Mouse (Mus musculus) embryo, embryonic 10.5 days (tissue): ENCODE results near the gene P3h3.
"Not testable (repeated sequence)": the region's sequence is repeated elsewhere in the genome, so short reads cannot be mapped to it uniquely, and the experiment has no call there.

ENCODE experiments used
- DNase-seq: peaks from one replicate; pipeline ENCODE4 v3.0.0-alpha.2; 2015; ENCODE audit warnings: low spot score

Gene P3h3

GRCm38 (mm10) chr6:124856916-124857839 is at the start of gene P3h3:
Gene P3h3 (minus strand): TSS chr6:124857752.
- DNase-seq: peak; percentile 93

- DNase-seq: peak; percentile 32
Measured at GRCm38 (mm10) chr6:124904991-124905860, 47.7 kb upstream of the P3h3 start.

DNA sequence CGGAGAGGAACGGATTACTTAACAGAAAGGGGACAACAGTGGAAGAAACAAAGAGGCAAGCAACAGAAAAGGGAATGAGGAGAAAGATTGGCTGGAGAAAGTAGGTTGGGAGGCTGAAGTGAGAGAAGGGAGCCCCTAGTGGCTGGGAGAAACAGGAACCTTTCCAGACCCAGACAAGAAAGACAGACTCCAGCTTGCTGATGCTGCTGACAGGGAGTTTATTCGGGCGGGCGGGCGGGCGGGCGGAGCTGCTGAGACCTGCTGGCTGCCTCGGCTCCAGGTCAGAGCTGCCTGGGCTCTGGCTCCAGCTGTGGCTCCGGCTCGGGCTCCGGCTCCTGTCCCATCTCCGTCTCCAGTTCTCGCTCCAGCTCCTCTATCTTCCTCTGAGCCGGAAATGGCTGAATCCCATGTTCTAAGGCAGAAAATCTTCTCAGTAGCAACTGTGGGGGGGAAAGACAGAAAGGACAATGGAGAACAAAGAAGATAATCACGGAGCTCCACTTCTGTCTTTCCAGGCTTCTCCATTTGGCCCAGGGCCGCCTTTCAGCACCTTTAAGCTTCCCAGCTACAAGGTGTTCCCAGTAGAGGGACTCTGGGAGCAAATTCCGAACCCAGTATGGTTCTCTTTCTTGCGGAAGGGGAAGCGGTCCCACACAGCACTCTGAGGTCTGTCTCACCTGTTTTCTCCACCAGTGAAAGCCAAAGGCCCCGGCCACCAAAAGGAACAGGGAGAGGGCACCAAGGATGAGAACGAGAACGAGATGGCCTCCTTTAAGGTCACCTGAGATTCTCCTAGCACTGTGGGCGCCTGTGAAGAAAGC is 46.8 kb upstream of the P3h3 start:
- peak; percentile 90 for DNase-seq

DNA sequence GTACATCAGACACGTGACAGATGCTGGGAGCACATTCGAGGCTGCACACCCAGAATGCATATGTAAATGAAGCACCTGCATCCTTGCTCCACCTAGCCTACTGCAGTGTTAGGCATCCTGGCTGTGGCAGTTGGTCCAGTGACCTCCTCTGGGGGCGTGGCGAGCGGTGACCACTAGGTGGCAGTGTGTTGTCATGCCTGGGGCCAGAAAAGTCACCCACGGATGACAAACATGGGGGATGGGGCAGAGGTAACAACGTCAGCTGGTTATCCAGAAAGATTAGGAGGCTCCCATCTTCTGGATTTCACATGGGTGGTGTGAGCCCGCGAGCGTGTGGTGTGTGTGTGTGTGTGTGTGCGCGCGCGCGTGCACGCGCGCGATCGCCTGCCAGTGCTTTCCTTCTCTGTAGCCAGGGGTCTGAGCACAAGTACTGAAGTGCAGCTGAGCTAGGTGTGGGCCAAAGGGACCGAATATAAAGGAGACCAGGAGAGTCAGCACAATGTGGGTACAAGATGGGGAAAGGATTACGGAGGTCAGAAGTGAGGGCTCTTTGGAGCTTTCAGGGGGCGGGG is 46.1 kb upstream of the P3h3 start:
- peak; percentile 97 for DNase-seq

DNA sequence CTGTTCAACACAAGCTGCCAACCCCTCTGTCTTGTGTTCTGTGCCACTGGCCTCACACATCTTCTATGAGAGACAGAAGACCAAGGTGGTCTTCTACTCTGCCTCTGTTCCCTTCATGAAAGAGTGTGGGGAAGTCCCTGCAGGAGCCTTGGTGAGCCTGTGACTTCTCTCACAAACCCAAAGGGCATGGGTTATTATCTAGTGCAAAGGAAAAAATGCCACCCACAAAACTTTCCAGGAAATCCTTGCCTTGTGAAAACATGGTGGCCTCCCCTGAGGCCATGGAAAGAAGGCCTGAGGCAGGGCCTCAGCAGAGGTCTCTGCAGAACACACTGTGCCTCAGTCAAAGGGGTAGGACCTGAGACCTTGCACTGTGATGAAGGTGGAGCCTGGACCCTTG is 44.3 kb upstream of the P3h3 start:
- no peak for DNase-seq

GRCm38 (mm10) chr6:124900801-124901480 is 43.4 kb upstream of the P3h3 start:
- DNase-seq: no peak

DNA sequence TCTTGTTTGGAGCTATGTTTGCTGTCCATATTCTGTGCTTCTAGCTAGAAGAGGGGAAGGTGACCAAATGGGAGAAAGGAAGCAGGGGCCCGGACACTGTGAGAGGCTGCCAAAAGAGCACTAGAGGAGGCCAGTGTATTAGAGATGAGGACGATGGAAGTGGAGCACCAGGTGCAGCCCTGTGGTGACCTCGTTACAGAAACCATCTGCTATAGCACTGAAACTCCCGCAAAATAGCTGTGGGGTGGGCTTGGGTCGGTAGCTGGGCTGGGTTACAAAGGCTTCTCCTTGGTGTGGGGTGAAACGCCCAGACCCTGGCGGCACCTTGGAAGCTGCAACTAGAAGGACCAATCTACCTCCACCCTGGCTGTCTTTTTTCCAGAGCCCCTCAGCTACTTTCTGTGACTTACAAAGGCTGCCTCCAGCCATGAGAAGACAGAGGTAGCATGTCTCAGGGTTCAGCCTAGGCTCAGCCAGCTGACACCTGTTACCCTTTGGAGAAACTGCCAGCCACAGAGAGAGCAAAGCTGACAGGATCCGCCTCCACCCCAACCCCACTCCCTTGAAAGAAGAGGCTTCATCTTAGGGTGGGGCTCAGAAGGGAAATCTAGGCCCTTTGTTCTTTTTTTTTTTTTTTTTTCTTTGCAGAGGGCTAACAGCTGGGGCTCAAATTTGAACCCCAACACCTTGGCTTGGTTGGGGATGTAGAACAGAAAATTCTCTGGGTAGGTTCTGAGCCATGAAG is 42.7 kb upstream of the P3h3 start:
- no peak for DNase-seq

- no peak for DNase-seq
Measured at GRCm38 (mm10) chr6:124898359-124898758, 40.8 kb upstream of the P3h3 start.

DNA sequence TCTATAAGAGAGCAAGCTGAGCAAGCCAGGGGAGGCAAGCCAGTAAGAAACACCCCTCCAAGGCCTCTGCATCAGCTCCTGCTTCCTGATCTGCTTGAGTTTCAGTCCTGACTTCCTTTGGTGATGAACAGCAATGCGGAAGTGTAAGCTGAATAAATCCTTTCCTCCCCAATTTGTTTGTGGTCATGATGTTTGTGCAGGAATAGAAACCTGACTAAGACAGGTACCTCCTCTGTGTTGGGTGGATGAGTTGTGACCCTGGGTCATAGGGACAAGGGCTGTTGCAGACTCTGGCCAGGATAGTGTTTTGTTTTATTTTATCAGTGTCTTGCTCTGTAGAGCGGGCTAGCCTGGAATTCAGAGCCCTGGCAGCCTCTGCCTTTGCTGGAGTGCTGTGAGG is 36.6 kb upstream of the P3h3 start:
- DNase-seq: not testable (repeated sequence)

DNA sequence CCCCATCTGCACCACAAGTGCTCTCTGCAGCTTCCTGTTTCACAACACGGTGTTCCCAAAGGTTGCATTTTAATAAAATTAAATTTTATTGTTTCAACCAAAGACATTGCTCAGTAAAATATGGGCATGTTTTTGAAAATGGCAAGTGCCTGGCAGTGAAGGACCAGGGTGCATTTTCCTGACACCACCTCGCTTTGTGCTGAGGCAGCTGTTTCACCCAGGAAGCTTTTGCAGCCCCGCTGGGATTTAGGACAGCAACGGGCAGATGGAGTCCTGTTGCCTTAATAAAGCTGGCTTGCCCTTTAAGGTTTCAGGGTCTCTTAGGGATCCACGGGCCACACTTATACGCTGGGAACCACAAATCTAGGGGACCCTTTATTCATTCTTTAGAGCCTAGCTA is 33.4 kb upstream of the P3h3 start:
- DNase-seq: no peak

GRCm38 (mm10) chr6:124888555-124889125 is 31.1 kb upstream of the P3h3 start:
- DNase-seq: no peak

DNA sequence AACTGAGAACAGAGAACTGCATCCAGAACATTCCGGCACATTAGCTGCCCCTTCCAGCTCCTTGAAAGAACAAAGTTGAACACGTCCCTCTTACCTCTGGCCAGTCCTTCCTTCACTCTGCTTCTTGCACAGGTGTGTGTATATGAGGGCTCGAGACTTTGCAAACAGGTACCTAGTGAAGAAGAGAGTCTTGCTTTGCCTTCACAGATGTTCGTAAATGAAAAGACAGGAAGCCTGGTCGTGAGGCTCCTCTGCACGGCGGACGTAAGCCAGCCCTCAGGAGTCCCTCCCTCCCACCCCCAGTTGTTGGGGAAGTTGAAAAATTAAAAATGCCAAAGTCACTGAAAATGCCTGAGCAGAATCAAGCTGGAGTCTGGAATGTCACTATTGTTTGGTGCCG is 30.4 kb upstream of the P3h3 start, which contains the start of gene Cd4:
Cd4 (minus strand) TSS at position 236 of the 400 bp plus-strand sequence.
- no peak for DNase-seq

- DNase-seq: no peak
Measured at GRCm38 (mm10) chr6:124885956-124886381, 28.4 kb upstream of the P3h3 start.

- DNase-seq: no peak
Measured at GRCm38 (mm10) chr6:124884714-124885500, 27.4 kb upstream of the P3h3 start.

DNA sequence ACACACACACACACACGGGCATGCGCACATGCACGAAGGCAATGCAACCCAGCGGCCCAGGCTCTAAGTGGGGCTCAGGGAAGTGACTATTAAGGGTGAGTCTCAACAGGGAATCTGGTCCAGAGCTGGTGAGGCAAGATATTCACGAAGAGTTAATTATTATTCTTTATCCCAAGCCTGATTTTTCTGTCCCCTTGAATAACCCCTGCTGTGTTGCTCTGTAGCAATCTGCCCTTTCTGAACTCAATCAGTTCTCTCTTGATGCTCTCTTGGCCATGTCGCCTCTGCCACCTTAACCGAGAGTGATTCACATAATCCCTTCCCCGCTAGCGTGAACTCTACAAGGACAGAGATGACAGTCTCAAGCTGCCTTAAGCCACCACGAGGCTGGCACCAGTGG is 25.8 kb upstream of the P3h3 start:
- DNase-seq: no peak

DNA sequence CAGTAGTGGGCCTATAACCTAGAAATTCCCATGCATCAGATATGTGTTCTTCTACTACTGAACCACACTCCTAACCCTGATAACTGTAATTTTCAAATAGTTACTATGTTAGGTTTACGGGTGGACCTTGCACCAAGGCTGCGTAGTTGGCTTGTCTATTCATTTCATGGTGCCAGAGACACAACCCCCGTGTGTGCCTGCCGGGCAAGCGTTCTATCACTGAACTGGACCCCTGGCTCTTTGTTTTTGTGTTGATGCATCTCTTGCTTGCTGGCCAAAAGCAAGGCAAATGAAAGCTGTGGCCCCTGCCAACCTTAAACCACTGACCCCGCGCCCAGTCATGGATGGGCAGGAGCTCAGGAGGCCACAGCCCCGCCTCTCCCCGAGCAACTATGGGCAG is 24.3 kb upstream of the P3h3 start:
- DNase-seq: no peak

GRCm38 (mm10) chr6:124879390-124879789 is 21.8 kb upstream of the P3h3 start:
- DNase-seq: no peak

GRCm38 (mm10) chr6:124874348-124874747 is 16.8 kb upstream of the P3h3 start:
- DNase-seq: no peak

GRCm38 (mm10) chr6:124866560-124866959 is 9.0 kb upstream of the P3h3 start:
- no peak for DNase-seq
